Mouse (Mus musculus) heart, embryonic 12.5 days (tissue): Measurements from ENCODE around the gene Pecr. TPM values are rescaled to one million over a fixed set of nuclear protein-coding genes. Genes with fewer than 3 reads are reported as not detected.
"Not testable (repeated sequence)": the region's sequence is repeated elsewhere in the genome, so short reads cannot be mapped to it uniquely, and the experiment has no call there.

Source experiments
- ATAC-seq: fragments of 200-750 bp; cut with Nextera tagmentation; 2 replicates; pipeline ENCODE4 v1.8.0; 2017; ENCODE audit warnings: moderate TSS enrichment, moderate library complexity; ENCODE audit not compliant: insufficient number of reproducible peaks, low FRiP score
- H3K27ac ChIP-seq: fragments of 300-500 bp; sonication (generic); 2 replicates; pipeline ENCODE4 v1.5.1; 2016; ENCODE audit warnings: mild to moderate bottlenecking, moderate library complexity; ENCODE audit not compliant: poor library complexity, severe bottlenecking
- H3K27me3 ChIP-seq: fragments of 300-500 bp; sonication (generic); replicated peaks from 2 replicates; pipeline ENCODE4 v1.6.1; 2016; ENCODE audit warnings: mild to moderate bottlenecking, moderate library complexity
- H3K36me3 ChIP-seq: fragments of 300-500 bp; sonication (generic); 2 replicates; pipeline ENCODE4 v1.6.1; 2016; ENCODE audit warnings: mild to moderate bottlenecking, moderate library complexity
- H3K4me1 ChIP-seq: fragments of 300-500 bp; sonication (generic); replicated peaks from 2 replicates; pipeline ENCODE4 v1.6.1; 2016; ENCODE audit warnings: mild to moderate bottlenecking
- H3K4me2 ChIP-seq: fragments of 300-500 bp; sonication (generic); 2 replicates; pipeline ENCODE4 v1.6.1; 2016; ENCODE audit warnings: mild to moderate bottlenecking, moderate library complexity
- H3K4me3 ChIP-seq: fragments of 300-500 bp; sonication (generic); 2 replicates; pipeline ENCODE4 v1.5.1; 2016; ENCODE audit warnings: mild to moderate bottlenecking
- H3K9ac ChIP-seq: fragments of 300-500 bp; sonication (generic); 2 replicates; pipeline ENCODE4 v1.6.1; 2016; ENCODE audit warnings: mild to moderate bottlenecking, moderate library complexity
- H3K9me3 ChIP-seq: fragments of 300-500 bp; sonication (generic); replicated peaks from 2 replicates; pipeline ENCODE4 v1.6.1; 2016; ENCODE audit warnings: mild to moderate bottlenecking, moderate library complexity
- WGBS: fragments of 180-500 bp; shearing (Covaris S2); methylation state at CpG from one replicate; pipeline ENCODE4 v1.1.7; 2016; 5-methylcytosine and 5-hydroxymethylcytosine counted together
- polyA plus RNA-seq: library from polyadenylated mRNA; unstranded; fragments of >200 nt; fragmentation: Nextera tagmentation; extraction: Ambion mirVana; gene quantifications from 2 replicates; pipeline ENCODE4 v1.2.1, GENCODE M21; 2016

Gene Pecr
- polyA plus RNA-seq, 1 experiment from 2014 or later = 18.7 TPM

DNA sequence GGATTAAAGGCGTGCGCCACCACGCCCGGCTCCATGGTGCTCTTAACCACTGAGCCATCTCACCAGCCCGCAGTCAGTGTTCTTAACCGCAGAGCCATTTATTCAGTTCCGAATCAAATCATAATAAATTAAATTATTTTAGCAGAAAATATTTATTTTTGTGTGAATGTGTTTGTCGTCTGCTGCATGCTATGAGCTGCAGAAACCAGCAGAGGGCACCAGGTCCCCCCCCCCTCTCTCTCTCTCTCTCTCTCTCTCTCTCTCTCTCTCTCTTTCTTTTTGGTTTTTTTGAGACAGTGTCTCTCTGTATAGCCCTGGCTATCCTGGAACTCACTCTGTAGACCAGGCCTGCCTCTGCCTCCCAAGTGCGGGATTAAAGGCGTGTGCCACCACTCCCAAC, 51.5 kb downstream of the Pecr start:
- not testable (repeated sequence) for H3K4me3 ChIP-seq, H3K27ac ChIP-seq, H3K9me3 ChIP-seq, H3K36me3 ChIP-seq, ATAC-seq, H3K9ac ChIP-seq, H3K4me1 ChIP-seq, H3K4me2 ChIP-seq
- WGBS = 71% methylated on average over 10 of the region's 10 CpGs
- H3K27me3 ChIP-seq = peaks cover 27% of the 10 kb centered on the region

DNA sequence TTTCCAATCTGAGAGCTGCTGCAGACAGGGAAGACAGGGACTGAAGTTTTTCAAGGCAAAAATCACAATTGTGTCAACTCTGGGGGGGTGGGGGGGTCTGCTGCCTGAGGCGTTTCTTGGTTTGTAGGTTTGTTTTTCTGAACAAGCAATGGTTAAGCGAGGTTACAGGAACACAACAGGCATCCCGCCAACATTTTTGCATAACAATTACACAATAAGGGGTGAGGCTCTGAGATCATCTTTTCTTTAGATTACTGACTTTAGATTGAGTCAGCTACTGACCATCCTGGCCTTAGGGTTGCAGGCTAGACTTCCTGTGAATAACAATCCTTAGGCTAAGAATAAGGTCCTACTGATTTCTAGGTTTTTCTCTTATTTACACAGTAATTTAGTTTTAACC, 55.1 kb downstream of the Pecr start:
- H3K4me3 ChIP-seq = no peak overlapping the region
- no peak for ATAC-seq
- H3K36me3 ChIP-seq = no peaks in the 10 kb centered on the region
- no peaks in the 10 kb centered on the region for H3K9me3 ChIP-seq
- no peak overlapping the region for H3K9ac ChIP-seq
- H3K4me2 ChIP-seq = no peak overlapping the region
- no peaks in the 10 kb centered on the region for H3K4me1 ChIP-seq
- WGBS = 39% methylated on average over 3 of the region's 3 CpGs
- peaks cover 24% of the 10 kb centered on the region for H3K27me3 ChIP-seq
- H3K27ac ChIP-seq = no peak overlapping the region

DNA sequence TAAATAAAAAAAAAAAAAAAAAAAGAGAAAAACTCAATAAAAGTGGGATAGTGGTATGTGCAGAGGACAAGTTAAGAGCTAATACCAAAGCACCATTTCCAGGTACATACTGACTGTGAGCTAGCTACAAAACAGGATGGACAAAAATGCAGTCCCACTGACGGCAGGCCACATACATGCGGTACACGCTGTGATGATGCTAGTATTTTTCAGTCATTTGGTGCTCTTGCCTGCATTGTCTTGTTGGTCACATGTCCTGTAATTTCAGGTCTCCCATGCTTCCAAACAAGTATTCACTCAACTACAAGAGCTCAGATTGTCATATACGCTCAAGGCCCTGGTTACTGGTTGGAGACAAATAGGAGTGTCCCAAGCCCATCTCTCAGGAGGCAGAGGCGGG, 56.6 kb downstream of the Pecr start:
- Histone ChIP-seq H3K4me1 (no peaks in the 10 kb centered on the region), H3K27me3 (peaks cover 23% of the 10 kb centered on the region), H3K4me2 (no peak overlapping the region), H3K9ac (no peak overlapping the region), H3K36me3 (no peaks in the 10 kb centered on the region), H3K27ac (no peak overlapping the region), H3K9me3 (no peaks in the 10 kb centered on the region), H3K4me3 (no peak overlapping the region)
- no peak for ATAC-seq
- 85% methylated on average over 5 of the region's 5 CpGs for WGBS

DNA sequence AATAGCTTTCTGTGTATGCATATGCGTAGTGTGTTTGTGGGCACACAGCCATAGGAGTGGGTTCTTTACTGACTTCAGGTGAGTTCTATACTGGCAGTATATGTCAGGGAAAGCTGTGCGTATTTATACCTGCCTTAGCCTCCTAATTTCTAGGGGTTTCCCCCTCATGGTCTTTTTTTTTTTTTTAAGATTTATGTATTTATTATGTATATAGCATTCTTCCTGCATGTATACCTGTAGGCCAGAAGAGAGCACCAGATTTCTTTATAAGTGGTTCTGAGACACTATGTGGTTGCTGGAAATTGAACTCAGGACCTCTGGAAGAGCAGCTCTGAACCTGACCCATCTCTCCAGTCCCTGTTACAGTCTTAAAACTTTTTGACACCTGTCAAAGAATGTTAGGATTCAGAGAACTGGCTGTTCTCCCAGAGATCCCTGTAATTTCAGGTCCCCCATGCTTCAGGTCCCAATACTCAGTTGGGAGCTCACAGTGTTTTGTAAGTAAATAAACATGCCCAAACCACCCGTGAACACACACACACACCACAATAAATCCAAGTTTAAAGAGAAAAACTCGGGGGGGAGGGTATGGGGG, 57.1 kb downstream of the Pecr start:
- no peak for ATAC-seq
- Histone ChIP-seq H3K4me3 (no peak overlapping the region), H3K27ac (no peak overlapping the region), H3K9ac (no peak overlapping the region), H3K4me2 (no peak overlapping the region), H3K4me1 (no peaks in the 10 kb centered on the region), H3K27me3 (peaks cover 24% of the 10 kb centered on the region), H3K9me3 (no peaks in the 10 kb centered on the region), H3K36me3 (no peaks in the 10 kb centered on the region)
- WGBS = 44% methylated on average over 4 of the region's 4 CpGs

DNA sequence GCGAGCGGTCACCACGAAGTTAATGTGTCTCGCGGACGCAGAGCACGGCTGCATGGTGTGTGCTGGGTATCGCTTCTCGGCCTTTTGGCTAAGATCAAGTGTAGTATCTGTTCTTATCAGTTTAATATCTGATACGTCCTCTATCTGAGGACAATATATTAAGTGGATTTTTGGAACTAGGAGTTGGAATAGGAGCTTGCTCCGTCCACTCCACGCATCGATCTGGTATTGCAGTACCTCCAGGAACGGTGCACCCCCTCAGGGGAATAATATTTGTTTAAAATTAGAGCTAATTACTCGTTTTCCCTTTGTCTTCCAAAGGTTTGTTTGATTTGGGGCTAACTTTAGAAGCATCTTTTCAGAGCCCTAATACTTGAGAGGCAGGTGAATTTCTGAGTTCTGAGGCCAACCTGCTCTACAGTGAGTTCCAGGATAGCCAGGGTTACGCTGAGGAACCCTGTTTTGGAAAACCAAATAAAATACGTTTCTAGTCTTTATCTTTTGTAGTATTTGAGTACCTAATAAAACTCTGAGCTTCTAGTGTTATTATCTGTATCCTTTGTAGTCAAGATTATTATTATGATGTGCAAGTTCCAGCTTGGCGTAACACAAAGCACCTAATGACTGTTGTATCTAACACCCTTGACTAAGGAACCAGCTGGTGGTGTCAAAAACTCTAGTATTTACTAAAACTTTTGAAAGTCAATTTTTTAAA, 57.8 kb downstream of the Pecr start:
- H3K4me2 ChIP-seq = peak overlapping the region; percentile 77
- no peaks in the 10 kb centered on the region for H3K9me3 ChIP-seq
- H3K27me3 ChIP-seq = peaks cover 28% of the 10 kb centered on the region
- H3K36me3 ChIP-seq = no peaks in the 10 kb centered on the region
- WGBS = under 1% methylated on average over 9 of the region's 18 CpGs
- H3K9ac ChIP-seq = no peak overlapping the region
- peak; percentile 83 for ATAC-seq
- no peaks in the 10 kb centered on the region for H3K4me1 ChIP-seq
- no peak overlapping the region for H3K4me3 ChIP-seq
- H3K27ac ChIP-seq = no peak overlapping the region

DNA sequence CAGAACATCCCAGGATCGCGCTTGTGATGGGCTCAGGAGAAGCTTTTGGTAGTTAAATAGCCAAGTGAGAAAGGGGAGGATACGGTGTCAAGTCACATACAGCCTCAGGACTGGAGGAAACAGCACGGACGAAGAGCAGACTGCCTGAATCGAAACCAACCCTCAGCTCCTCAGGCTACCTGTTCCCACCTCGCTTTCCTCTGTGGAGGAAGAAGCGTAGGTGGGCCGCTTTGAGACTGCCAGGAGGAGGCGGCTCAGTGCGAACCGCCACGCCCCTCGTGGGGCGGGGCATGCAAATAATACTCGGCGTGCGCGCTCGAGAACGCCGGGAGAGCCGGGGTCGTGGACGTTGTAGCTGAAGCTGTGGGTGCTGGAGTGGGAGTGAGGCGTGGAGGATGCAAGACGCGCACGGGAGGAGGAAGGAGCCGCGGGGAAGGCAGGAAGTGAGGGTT, 58.4 kb downstream of the Pecr start:
- under 1% methylated on average over 25 of the region's 31 CpGs for WGBS
- peak; percentile 83 for ATAC-seq
- not testable (repeated sequence) for H3K9me3 ChIP-seq, H3K4me1 ChIP-seq, H3K36me3 ChIP-seq, H3K27ac ChIP-seq
- peak overlapping the region; percentile 53 for H3K4me3 ChIP-seq
- H3K9ac ChIP-seq = peak overlapping the region; percentile 61
- peaks cover 28% of the 10 kb centered on the region for H3K27me3 ChIP-seq
- H3K4me2 ChIP-seq = peak overlapping the region; percentile 77

DNA sequence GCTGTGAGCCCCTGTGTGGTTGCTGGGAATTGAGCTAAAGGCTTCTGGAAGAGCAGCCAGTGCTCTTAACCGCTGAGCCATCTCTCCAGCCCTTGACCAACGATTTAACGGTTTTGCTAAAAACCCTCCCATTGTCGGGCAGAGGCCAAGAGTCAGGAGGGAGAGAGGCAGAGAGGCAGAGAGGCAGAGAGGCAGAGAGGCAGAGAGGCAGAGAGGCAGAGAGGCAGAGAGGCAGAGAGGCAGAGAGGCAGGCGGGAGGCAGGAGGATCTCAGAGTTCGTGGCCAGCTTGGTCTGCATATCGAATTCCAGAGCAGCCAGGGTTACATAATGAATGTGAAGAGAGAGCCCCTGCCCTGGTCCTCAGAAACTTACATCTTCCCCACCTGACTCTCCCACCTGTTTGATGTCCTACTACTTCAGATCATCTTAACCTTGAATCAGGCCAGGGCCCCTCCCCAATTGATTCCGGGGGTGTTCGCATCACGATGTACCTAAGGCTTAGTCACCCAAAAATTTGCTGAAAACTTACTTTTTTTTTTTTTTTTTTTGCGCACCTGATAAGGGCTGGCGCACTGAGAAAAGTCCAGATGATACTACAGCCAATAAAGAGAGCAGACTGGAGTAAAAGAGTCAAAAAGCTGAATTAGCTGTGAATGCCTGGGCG, 58.9 kb downstream of the Pecr start:
- H3K4me2 ChIP-seq = peak overlapping the region; percentile 77
- no peaks in the 10 kb centered on the region for H3K9me3 ChIP-seq
- WGBS = 8% methylated on average over 13 of the region's 13 CpGs
- H3K4me3 ChIP-seq = peak overlapping the region; percentile 53
- no peaks in the 10 kb centered on the region for H3K4me1 ChIP-seq
- ATAC-seq = no peak
- peak overlapping the region; percentile 61 for H3K9ac ChIP-seq
- no peaks in the 10 kb centered on the region for H3K36me3 ChIP-seq
- H3K27me3 ChIP-seq = peaks cover 28% of the 10 kb centered on the region
- no peak overlapping the region for H3K27ac ChIP-seq

DNA sequence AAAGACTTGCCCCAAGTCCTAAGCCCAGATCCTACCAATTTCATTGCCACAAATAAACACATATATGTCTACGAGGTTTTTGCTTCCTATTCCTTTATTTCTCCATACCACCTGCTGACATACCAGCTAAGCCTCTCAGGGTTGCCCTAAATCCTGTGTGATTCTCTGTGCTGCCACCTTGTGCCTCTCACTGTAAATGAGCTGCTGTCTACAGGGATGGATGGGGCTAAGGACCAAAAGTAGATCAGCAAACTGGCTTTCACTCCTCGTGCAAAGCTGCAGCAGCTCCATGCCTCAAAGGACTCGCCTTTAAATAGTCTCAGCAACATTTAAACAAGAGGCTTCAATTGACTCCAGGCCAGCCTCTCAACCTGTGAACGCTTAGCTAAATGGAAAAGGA, 64.1 kb downstream of the Pecr start:
- Histone ChIP-seq H3K27ac (no peak overlapping the region), H3K4me3 (no peak overlapping the region), H3K27me3 (peaks cover 25% of the 10 kb centered on the region), H3K9ac (no peak overlapping the region), H3K4me1 (peaks cover 7% of the 10 kb centered on the region), H3K36me3 (no peaks in the 10 kb centered on the region), H3K4me2 (no peak overlapping the region), H3K9me3 (no peaks in the 10 kb centered on the region)
- WGBS = 29% methylated on average over 4 of the region's 4 CpGs
- ATAC-seq = no peak

DNA sequence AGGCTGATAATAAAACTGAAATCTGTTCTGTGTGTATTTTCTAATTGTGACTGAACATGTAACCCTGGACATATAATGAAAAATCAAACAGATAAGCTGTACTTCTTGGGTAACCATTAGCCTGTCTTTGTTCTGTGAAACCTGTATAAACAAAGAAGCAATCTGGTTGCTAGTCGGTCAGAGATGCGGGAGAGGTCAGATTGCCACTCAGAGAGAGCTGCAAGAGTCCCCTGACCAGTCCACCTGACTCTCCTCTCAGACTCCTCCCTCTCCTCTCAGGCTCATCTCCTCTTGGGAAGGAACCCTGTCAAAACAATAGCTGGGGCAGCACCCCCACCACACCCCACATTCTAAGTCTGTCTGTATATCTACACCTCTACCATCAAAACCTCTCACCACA, 65.0 kb downstream of the Pecr start:
- Histone ChIP-seq H3K27ac (no peak overlapping the region), H3K9me3 (no peaks in the 10 kb centered on the region), H3K36me3 (no peaks in the 10 kb centered on the region), H3K4me3 (no peak overlapping the region), H3K4me1 (peaks cover 15% of the 10 kb centered on the region), H3K27me3 (peaks cover 17% of the 10 kb centered on the region), H3K4me2 (no peak overlapping the region), H3K9ac (no peak overlapping the region)
- no peak for ATAC-seq
- WGBS = 41% methylated on average over 2 of the region's 2 CpGs

DNA sequence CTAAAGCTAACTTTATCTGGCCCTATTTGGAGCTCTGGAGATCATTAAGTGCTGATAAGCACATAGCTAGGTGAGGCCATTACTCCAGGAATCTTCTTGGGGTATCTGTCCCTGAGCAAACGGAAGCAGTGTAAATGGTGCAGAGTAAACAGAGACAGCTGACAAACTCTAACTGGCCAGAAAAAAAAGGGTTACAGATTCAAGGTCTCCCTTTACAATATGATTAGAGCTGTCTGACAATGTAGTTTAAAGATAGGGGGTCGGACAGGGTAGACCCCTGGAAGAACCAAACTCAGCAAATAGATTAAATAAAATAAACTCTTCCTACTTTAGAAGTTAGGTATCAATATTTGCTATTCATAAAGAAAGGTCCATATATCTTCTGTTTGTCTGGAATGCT, 65.5 kb downstream of the Pecr start:
- 0 out of 2 replicates have a peak, but pooled peaks cover 13% of the 10 kb centered on the region for H3K27me3 ChIP-seq
- H3K4me3 ChIP-seq = no peak overlapping the region
- H3K4me2 ChIP-seq = no peak overlapping the region
- no peak for ATAC-seq
- WGBS = 53% methylated on average over 2 of the region's 2 CpGs
- no peak overlapping the region for H3K9ac ChIP-seq
- peaks cover 18% of the 10 kb centered on the region for H3K4me1 ChIP-seq
- no peaks in the 10 kb centered on the region for H3K9me3 ChIP-seq
- H3K27ac ChIP-seq = no peak overlapping the region
- H3K36me3 ChIP-seq = no peaks in the 10 kb centered on the region

DNA sequence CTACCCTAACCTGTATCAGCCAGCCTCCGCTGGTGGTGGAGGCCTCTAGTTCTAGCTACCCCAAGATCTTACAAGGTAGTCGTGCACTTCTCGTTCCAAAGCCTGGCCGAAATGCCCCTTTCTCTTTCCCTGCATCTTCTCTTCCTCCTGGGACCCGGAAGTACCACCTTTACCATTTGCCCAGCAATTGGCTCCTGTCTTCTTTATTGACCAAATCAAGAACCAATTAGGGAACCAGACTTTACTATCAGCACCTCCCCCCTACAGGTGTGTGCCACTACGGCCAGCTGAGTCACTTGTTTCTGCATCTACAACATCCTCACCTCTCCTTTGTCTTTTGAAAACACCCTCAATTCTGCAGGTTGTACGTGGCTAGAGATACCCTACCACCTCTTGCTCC, 67.4 kb downstream of the Pecr start:
- Histone ChIP-seq H3K36me3 (no peaks in the 10 kb centered on the region), H3K27ac (no peak overlapping the region), H3K4me1 (peaks cover 23% of the 10 kb centered on the region), H3K9me3 (no peaks in the 10 kb centered on the region), H3K4me2 (no peak overlapping the region), H3K27me3 (0 out of 2 replicates have a peak, but pooled peaks cover 2% of the 10 kb centered on the region), H3K4me3 (no peak overlapping the region), H3K9ac (no peak overlapping the region)
- WGBS = 81% methylated on average over 7 of the region's 7 CpGs
- no peak for ATAC-seq
